Mouse (Mus musculus): ENCODE data around the gene Borcs7. TPM values are rescaled to one million over a fixed set of nuclear protein-coding genes. Genes with fewer than 3 reads are reported as not detected.

The Borcs7 gene
- polyA plus RNA-seq, 1 experiment, result 5.3 TPM

DNA sequence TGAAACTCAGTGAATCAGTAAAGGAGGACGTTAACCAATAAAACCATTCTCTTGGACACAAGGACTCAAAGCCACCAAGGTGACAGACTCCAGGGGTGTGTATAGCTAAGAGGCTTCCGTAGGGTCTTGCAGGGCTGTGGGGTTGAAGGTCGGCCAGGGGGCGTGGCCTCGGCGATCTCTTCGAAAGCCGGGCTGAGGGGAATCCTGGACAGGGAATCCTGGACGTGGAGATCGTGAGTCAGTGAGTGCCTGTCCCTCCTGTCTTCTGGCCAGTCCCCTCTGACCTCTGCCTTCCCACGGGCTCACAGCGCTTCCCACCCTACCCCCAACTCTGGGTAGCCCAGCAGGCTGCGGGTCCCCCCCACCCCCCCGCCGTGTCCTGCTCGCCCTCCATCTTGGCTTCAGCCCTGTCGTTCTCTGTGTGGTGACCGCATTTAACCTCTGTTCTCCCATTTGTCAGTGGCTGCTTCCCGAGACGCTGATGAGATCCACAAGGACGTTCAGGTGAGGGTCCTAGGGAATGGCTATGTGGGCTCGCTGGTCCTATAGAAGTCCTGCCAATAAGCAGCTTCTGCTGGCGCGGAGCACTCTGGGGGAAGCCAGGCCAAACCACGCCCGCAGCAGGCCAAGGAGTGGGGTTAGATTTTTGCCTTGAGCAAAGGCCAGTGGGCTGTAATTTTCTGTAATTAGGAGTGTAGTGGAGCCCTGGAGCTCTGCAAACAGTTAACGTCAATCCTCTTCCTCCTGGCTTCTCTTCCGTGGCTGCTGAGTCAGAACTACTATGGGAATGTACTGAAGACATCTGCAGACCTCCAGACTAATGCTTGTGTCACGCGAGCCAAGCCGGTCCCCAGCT, 17.8 kb downstream of the Borcs7 start, which contains the start of gene As3mt:
As3mt (plus strand) TSS at position 163 of the 856 bp plus-strand sequence.
- Histone ChIP-seq H3K4me2 (ENCODE audit: low read depth) (peak within 1 kb of the TSS; percentile 55), H3ac (ENCODE audit: control insufficient read depth, insufficient read length) (no peak within 1 kb of the TSS), H3K4me3 (peak within 1 kb of the TSS; percentile 5), H3K79me2 (ENCODE audit: control insufficient read depth, insufficient read depth) (no peaks in the 10 kb centered on the region), H3K36me3 (ENCODE audit: control insufficient read depth, insufficient read depth) (no peaks in the 10 kb centered on the region), H3K27me3 (ENCODE audit: control insufficient read depth, insufficient read depth, insufficient read length) (no peaks in the 10 kb centered on the region)
- no peak for TF ChIP-seq USF1 (IDR thresholded peaks at IDR 0.05; ENCODE audit: low read depth)
- no peak for TF ChIP-seq CEBPB (IDR thresholded peaks at IDR 0.05; ENCODE audit: insufficient read depth, poor library complexity, severe bottlenecking)
- no peak for TF ChIP-seq SRF (IDR thresholded peaks at IDR 0.05; ENCODE audit: control insufficient read depth, insufficient read length, low read depth)

DNA sequence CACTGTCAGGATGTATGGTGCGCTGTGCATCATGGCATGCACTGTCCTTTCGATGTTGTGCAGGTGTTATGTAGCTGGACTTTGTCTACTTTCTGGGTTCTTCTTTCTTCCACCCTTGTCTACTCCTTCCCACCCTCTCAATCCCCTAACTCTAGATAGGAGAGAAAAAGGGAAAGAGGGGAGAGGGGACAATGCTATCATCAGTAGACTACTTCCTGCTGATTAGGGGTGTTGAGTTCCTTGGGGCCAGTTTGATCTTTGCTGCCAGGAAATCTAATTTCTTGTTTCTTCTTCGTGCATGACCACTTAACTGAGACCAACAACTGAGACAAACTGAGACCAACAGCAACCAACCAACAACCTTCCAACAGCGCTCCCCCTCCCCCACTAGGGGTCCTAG, 20.9 kb downstream of the Borcs7 start:
- Histone ChIP-seq H3K27me3 (ENCODE audit: control insufficient read depth, insufficient read depth, insufficient read length) (no peaks in the 10 kb centered on the region), H3K4me2 (ENCODE audit: low read depth) (no peak overlapping the region), H3K79me2 (ENCODE audit: control insufficient read depth, insufficient read depth) (no peaks in the 10 kb centered on the region), H3K36me3 (ENCODE audit: control insufficient read depth, insufficient read depth) (no peaks in the 10 kb centered on the region), H3ac (ENCODE audit: control insufficient read depth, insufficient read length) (no peak overlapping the region), H3K4me3 (no peak overlapping the region)
- TF ChIP-seq SRF (IDR thresholded peaks at IDR 0.05; ENCODE audit: control insufficient read depth, insufficient read length, low read depth), result no peak
- TF ChIP-seq MYOD1 (IDR thresholded peaks at IDR 0.05; ENCODE audit: control insufficient read depth in 1 of 3, insufficient read length in 2 of 3, low read depth in 2 of 3), result no peak
- no peak for TF ChIP-seq REST (IDR thresholded peaks at IDR 0.05; ENCODE audit: insufficient read depth, insufficient read length)
- no peak for TF ChIP-seq POLR2AphosphoS2 (IDR thresholded peaks at IDR 0.05; ENCODE audit: insufficient read length, low read depth)
- TF ChIP-seq E2F4 (IDR thresholded peaks at IDR 0.05; ENCODE audit: insufficient read depth), result no peak
- TF ChIP-seq TCF12 (IDR thresholded peaks at IDR 0.05; ENCODE audit: insufficient read depth, poor library complexity, severe bottlenecking), result no peak
- no peak for TF ChIP-seq MAX (IDR thresholded peaks at IDR 0.05; ENCODE audit: low read depth)
- TF ChIP-seq CEBPB (IDR thresholded peaks at IDR 0.05; ENCODE audit: insufficient read depth, poor library complexity, severe bottlenecking), result no peak
- no peak for TF ChIP-seq USF1 (IDR thresholded peaks at IDR 0.05; ENCODE audit: low read depth)
- no peak for TF ChIP-seq POLR2A (IDR thresholded peaks at IDR 0.05; ENCODE audit: insufficient read length, low read depth)
- TF ChIP-seq TCF3 (IDR thresholded peaks at IDR 0.05; ENCODE audit: insufficient read length, low read depth), result no peak
- no peak for TF ChIP-seq MYOG (IDR thresholded peaks at IDR 0.05; ENCODE audit: control insufficient read depth in 1 of 3, insufficient read depth in 1 of 3, insufficient read length in 2 of 3, low read depth in 2 of 3)

DNA sequence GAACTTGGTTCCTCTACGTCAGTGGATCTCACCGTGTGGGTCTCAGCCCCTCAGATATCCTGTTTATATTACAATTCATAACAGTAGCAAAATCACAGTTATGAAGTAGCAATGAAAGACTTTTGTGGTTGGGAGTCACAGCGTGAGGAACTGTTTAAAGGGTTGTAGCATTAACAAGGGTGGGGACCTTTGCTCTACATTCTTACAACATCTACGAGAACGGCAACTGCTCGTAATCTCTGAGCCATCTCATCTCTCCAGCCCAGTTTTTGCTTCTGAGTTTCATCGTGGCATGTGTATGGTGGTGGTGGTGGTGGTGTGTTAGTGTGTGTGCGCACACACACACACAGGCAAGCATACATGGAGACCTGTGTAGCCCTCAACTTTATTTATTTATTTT, 24.5 kb downstream of the Borcs7 start:
- no peaks in the 10 kb centered on the region for H3K36me3 ChIP-seq (ENCODE audit: control insufficient read depth, insufficient read depth)
- no peak overlapping the region for H3ac ChIP-seq (ENCODE audit: control insufficient read depth, insufficient read length)
- H3K27me3 ChIP-seq (ENCODE audit: control insufficient read depth, insufficient read depth, insufficient read length), result no peaks in the 10 kb centered on the region
- no peaks in the 10 kb centered on the region for H3K79me2 ChIP-seq (ENCODE audit: control insufficient read depth, insufficient read depth)
- TF ChIP-seq CEBPB (IDR thresholded peaks at IDR 0.05; ENCODE audit: insufficient read depth, poor library complexity, severe bottlenecking) (no peak), TCF3 (IDR thresholded peaks at IDR 0.05; ENCODE audit: insufficient read length, low read depth) (no peak), TCF12 (IDR thresholded peaks at IDR 0.05; ENCODE audit: insufficient read depth, poor library complexity, severe bottlenecking) (no peak), MYOD1 (IDR thresholded peaks at IDR 0.05; ENCODE audit: control insufficient read depth in 1 of 3, insufficient read length in 2 of 3, low read depth in 2 of 3) (no peak), REST (IDR thresholded peaks at IDR 0.05; ENCODE audit: insufficient read depth, insufficient read length) (no peak), SRF (IDR thresholded peaks at IDR 0.05; ENCODE audit: control insufficient read depth, insufficient read length, low read depth) (no peak), USF1 (IDR thresholded peaks at IDR 0.05; ENCODE audit: low read depth) (no peak), POLR2AphosphoS2 (IDR thresholded peaks at IDR 0.05; ENCODE audit: insufficient read length, low read depth) (no peak), MAX (IDR thresholded peaks at IDR 0.05; ENCODE audit: low read depth) (no peak), E2F4 (IDR thresholded peaks at IDR 0.05; ENCODE audit: insufficient read depth) (no peak), MYOG (IDR thresholded peaks at IDR 0.05; ENCODE audit: control insufficient read depth in 1 of 3, insufficient read depth in 1 of 3, insufficient read length in 2 of 3, low read depth in 2 of 3) (no peak), POLR2A (IDR thresholded peaks at IDR 0.05; ENCODE audit: insufficient read length, low read depth) (no peak)
- H3K4me2 ChIP-seq (ENCODE audit: low read depth), result no peak overlapping the region
- no peak overlapping the region for H3K4me3 ChIP-seq

DNA sequence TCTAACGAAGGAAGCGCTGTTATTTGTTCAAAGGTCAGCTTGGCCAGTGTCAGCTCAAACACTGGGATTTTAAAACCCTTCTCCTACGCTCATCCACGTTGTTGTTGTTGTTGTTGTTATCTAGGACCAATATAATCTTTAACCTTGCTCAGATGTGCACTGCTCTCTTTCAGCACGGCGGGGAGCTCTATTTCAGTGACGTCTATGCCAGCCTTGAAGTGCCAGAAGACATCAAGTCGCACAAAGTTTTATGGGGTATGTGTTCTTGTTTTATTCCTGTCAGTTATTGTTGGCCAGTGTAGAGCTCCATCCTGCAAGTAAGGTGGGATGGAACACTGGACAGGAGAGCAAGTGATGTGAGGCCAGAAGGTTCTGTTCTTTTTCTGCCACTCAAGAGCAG, 25.3 kb downstream of the Borcs7 start:
- Histone ChIP-seq H3K4me2 (ENCODE audit: low read depth) (no peak overlapping the region), H3ac (ENCODE audit: control insufficient read depth, insufficient read length) (no peak overlapping the region), H3K79me2 (ENCODE audit: control insufficient read depth, insufficient read depth) (no peaks in the 10 kb centered on the region), H3K36me3 (ENCODE audit: control insufficient read depth, insufficient read depth) (no peaks in the 10 kb centered on the region), H3K27me3 (ENCODE audit: control insufficient read depth, insufficient read depth, insufficient read length) (no peaks in the 10 kb centered on the region), H3K4me3 (no peak overlapping the region)
- no peak for TF ChIP-seq TCF3 (IDR thresholded peaks at IDR 0.05; ENCODE audit: insufficient read length, low read depth)
- TF ChIP-seq CEBPB (IDR thresholded peaks at IDR 0.05; ENCODE audit: insufficient read depth, poor library complexity, severe bottlenecking), result no peak
- TF ChIP-seq SRF (IDR thresholded peaks at IDR 0.05; ENCODE audit: control insufficient read depth, insufficient read length, low read depth), result no peak
- TF ChIP-seq MYOD1 (IDR thresholded peaks at IDR 0.05; ENCODE audit: control insufficient read depth in 1 of 3, insufficient read length in 2 of 3, low read depth in 2 of 3), result no peak
- TF ChIP-seq E2F4 (IDR thresholded peaks at IDR 0.05; ENCODE audit: insufficient read depth), result no peak
- TF ChIP-seq MYOG (IDR thresholded peaks at IDR 0.05; ENCODE audit: control insufficient read depth in 1 of 3, insufficient read depth in 1 of 3, insufficient read length in 2 of 3, low read depth in 2 of 3), result no peak
- no peak for TF ChIP-seq POLR2A (IDR thresholded peaks at IDR 0.05; ENCODE audit: insufficient read length, low read depth)
- no peak for TF ChIP-seq TCF12 (IDR thresholded peaks at IDR 0.05; ENCODE audit: insufficient read depth, poor library complexity, severe bottlenecking)
- no peak for TF ChIP-seq USF1 (IDR thresholded peaks at IDR 0.05; ENCODE audit: low read depth)
- TF ChIP-seq POLR2AphosphoS2 (IDR thresholded peaks at IDR 0.05; ENCODE audit: insufficient read length, low read depth), result no peak
- no peak for TF ChIP-seq REST (IDR thresholded peaks at IDR 0.05; ENCODE audit: insufficient read depth, insufficient read length)
- no peak for TF ChIP-seq MAX (IDR thresholded peaks at IDR 0.05; ENCODE audit: low read depth)

Data from myocyte (in vitro differentiated cells).